Mouse (Mus musculus) mammary gland, adult 2 months (tissue): ENCODE measurements around the gene Apoc2. TPM values are rescaled to one million over a fixed set of nuclear protein-coding genes. Genes with fewer than 3 reads are reported as not detected.

Experiments
- polyA plus RNA-seq: library from polyadenylated mRNA; depleted of rRNA; stranded (reverse); fragments of >200 nt; gene quantifications from 2 replicates; pipeline ENCODE4 v1.2.3, GENCODE M21; 2012; ENCODE audit warnings: low replicate concordance; rRNA removed

Apoc2 gene
- 1.9 and 2.9 TPM in 2 replicates for polyA plus RNA-seq

DNA sequence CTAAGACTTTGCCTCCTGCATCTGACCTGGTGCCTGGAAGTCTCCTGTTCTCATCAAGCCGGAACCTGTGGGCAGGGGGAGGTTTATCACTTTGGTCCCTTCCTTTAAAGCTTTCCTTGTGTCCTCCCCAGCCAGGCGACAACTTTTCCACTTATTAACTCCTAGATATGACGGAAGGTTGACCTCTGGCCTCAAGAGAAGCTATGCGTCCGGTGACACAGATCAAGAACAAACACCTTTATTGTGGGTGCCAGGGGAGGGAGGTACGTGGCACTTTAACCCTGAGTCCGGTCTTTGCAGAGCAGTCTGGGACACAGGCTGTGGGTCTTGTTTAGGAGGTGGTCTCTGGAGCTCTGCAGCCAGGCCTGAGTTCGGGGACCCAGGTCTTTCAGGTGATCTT is at the start of gene Apoc2:
TSS of gene Apoc2 (minus strand) at position 70 of the 400 bp plus-strand sequence.

DNA sequence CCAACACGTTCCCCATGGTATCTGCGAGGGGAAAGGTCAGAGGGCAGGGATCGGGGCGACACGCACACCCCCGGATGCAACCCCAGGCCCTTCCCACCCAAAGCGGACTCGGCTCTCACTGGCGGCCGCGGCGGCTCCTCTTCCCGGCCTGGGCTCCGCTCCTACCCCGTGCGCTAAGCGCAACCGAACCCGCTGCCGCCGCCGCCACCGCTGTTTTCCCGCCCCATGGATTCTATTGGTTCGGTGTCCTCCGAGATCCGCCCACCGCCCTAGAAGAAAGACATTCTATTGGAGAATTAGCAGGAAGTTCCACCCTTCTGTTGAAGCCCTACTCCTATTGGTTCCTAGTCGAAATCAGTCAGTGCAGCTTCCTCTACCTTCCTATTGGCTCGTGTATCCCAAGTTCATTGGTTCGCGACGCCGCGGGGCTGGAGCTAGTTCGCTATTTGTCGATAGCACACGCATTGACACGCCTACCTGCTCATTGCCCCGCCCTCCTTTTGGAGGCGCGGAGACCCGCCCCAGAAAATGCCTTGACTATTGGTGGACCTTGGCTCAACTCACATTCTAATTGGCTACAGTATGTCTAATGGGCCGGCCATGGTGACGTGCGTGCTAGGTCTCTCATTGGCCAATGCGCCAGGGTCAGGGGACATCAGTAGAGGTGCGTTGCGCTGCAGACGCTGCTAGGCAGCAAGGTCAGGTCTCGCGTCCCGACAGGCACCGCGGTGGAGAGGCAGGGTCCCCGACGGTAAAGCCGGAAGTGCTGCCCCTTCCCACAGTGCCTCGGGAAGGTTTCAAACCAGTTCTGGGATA is 37.7 kb upstream of the Apoc2 start, which contains the start of gene Tomm40:
TSS of gene Tomm40 (minus strand) at position 200 of the 816 bp plus-strand sequence.

DNA sequence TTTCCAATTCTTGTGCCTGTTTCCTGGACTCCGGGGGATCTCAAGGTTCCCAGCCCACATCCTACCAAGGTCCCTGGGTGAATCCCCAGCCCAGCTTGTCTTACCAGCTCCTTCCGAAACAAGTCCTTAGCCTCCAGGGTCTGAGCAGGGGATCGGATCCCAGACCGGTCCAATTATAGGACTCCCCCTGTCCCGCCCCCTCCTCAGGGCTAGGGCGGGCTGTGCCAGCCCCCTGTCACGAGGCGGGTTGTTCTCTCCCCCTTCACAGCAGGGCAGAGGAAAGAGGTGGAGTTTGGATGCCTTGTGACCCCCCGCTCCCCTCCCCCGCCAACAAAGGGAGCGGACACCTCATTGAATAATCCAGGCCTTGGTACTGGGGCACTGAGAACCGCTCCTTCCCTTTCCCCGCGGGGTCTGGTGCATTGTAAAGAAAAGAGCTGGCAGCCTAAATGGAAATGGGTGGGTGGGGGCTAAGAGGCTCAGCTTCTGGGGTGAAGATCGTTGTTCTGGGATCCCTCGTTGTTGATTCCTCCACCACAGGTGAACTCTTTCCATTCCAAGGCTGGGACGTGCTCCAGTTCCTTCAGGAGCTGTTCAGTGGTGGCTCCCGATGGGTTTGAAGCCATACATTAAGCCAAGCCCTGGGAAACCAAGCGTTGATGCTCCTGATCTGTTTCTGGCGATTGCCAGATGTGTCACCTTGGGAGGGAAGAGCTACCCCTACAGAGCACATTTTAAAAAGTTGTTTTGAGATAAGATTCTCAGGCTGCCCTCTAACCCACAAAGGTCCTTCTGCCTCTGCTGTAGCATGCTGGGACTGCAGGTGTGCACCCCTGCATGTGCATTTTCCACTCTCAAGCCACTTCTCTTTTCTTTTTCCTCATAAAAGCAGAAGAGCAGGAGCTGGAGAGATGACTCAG is 21.4 kb upstream of the Apoc2 start, which contains the start of gene Apoe:
TSS of gene Apoe (minus strand) at position 282 of the 920 bp plus-strand sequence.

DNA sequence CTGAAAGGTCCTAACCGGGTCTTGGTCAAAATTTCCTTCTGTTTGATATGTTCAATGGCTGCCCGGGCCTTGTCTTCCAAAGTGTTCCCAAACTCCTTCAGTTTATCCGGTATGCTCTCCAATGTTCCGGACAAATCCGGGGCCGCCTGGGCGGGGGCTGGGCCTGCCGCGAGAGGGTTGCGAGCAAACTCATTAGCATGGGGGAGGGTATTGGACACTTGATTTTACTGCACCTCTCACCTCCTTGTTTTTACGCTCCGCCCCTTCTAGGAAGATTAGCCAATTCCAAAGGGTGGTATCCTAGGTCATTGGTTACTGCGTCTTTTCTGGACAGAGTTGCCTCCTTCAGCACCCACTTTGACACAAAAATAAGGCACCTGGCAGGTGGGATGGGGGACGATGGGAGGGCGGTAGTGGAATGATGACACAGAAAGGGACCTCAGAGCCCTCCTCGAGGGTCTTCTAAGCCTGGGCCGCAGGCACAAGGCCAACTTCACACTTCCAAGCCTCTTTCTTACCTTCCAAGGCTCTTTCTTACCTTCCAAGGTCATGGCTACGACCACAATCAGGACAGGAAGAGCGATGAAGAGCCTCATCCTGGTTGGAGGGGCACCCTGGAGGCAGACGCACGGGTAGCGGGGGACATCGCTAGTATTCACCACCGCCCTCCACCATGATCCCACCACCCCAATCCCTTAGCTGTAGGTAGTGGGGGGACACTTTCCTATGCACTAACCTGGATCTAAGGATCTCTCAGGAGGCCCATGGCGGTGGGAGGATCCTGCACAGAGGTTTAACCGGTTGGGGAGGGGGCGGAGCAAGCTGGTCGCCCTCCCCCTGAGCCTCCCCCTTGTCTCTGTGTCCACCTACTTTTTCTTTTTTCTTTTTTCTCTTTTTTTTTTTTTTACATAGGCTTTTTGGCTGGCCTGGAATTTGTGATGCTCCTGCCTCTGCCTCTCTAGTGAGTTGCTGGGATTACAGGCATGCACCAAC is 14.4 kb upstream of the Apoc2 start, which contains the start of gene Apoc1:
TSS of gene Apoc1 (minus strand) at position 788 of the 993 bp plus-strand sequence.

DNA sequence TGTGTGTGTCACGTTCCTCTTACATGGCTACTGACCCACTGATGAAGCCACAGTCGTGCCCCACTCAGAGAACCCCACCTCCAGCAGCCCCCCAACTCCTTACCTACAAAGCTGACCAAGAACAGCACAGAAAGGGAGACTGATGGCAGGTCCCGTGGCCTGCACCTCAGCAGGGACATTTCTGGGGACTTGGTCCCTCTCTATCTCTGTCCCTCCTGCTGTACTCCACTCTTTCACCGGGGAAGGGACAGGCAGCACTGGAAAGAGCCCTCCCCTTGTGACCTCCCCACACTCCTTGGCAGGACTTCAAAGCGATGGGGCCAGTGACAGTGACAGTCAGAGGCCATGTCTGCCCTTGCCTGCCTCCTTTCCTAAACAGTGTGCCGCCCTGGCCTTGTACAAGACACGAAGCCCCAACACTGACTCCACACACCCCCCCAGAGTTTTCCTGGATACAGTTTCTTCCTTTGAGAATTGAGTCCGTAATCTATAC is 3.5 kb upstream of the Apoc2 start, which contains the start of the genes Gm44805 and Apoc4:
TSS of gene Gm44805 (minus strand) at position 222 of the 493 bp plus-strand sequence.
TSS of gene Apoc4 (minus strand) at position 278 of the 493 bp plus-strand sequence.

DNA sequence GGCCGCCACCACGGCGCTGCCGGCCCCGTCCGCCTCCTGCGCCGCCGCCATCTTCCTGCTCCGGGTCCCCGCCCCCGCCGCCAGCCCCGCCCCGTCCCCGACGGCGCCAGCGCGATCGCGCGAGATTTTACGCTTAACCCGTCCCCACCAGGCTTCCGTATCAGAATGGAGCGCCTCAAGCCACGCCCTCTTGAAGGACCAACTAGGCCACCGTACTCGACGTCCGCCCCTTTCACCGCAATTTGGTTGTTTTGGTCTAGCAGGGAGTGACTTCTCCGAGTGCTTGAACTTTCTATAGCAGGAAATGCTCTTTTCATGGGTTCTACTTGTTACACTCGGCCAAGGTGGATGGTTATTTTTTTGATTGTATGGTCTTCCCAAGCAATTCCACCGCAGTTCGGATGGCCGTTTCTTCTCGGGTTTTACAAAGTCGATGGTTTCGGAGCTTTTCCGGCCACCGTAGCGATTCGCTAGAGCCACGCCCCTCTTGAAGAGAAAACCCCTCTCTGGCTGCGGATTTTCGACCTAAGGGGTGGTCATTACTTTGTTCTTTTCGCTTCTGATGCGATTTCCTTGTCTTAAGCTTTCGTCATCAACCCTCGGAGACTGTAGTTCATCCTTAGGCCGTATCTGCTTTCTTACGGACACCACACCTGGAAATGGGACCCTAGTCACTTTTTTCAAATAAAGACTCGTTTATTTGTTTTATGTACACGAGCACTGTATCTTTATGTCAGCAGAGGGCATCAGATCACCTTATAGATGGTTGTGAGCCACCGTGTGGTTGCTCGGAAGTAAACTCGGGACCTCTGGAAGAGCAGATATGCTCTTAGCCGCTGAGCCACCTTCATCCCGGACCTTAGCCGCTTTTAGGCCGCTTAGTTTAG is 12.5 kb downstream of the Apoc2 start, which contains the start of gene Clptm1:
TSS of gene Clptm1 (minus strand) at position 79 of the 887 bp plus-strand sequence.

DNA sequence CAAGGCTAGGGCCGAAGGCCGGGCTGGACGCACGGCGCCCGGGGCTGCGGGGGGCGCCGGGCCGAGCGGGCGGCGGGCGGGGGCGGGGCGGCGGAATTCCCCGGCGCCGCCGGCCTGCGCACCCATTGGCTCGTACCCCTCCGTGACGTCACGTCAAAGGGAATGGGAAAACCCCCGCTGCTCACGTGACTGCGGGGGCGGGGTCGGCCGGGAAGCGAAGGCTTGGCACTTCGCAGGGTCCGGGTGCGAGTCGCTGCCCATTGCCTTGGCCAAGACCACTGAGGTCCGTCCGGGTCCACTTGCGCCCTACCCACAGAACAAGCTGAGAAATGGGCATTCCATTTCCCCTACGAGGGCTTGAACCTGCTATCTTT is 48.4 kb downstream of the Apoc2 start, which contains the start of gene Relb:
TSS of gene Relb (minus strand) at position 78 of the 374 bp plus-strand sequence.

Other genes starting within 250 kb of the Apoc2 start
- 12.6 and 42.6 TPM in 2 replicates for gene Mark4, start 219.1 kb downstream of the Apoc2 start, polyA plus RNA-seq
- gene Exoc3l2, start 214.6 kb downstream of the Apoc2 start, polyA plus RNA-seq, result 6.3 and 7.4 TPM in 2 replicates
- gene Bloc1s3, start 169.6 kb downstream of the Apoc2 start, polyA plus RNA-seq, result 9.1 and 17.1 TPM in 2 replicates
- gene Trappc6a, start 169.5 kb downstream of the Apoc2 start, polyA plus RNA-seq, result 73.4 and 149 TPM in 2 replicates
- 1.9 and 3.3 TPM in 2 replicates for gene Nkpd1, start 160.1 kb downstream of the Apoc2 start, polyA plus RNA-seq
- gene Ppp1r37, start 114.9 kb downstream of the Apoc2 start, polyA plus RNA-seq, result 75.3 and 137 TPM in 2 replicates
- gene Zfp296, start 100.7 kb downstream of the Apoc2 start, polyA plus RNA-seq, result 6.8 and 16.7 TPM in 2 replicates
- gene Gemin7, start 100.3 kb downstream of the Apoc2 start, polyA plus RNA-seq, result 138 and 192 TPM in 2 replicates
- 68.1 and 244 TPM in 2 replicates for gene Clasrp, start 73.5 kb downstream of the Apoc2 start, polyA plus RNA-seq
- 40.8 and 101 TPM in 2 replicates for gene Relb, start 48.5 kb downstream of the Apoc2 start, polyA plus RNA-seq
- 125 and 164 TPM in 2 replicates for gene Clptm1, start 12.9 kb downstream of the Apoc2 start, polyA plus RNA-seq
- gene Gm44805, start 3.5 kb upstream of the Apoc2 start, polyA plus RNA-seq, result 1.0 TPM in 1 of 2 replicates, not detected in the other
- gene Apoc4, start 3.5 kb upstream of the Apoc2 start, polyA plus RNA-seq, result 21.1 TPM in 1 of 2 replicates, not detected in the other
- 50.4 and 58.9 TPM in 2 replicates for gene Apoc1, start 14.7 kb upstream of the Apoc2 start, polyA plus RNA-seq
- gene Apoe, start 21.2 kb upstream of the Apoc2 start, polyA plus RNA-seq, result 2,055 and 4,405 TPM in 2 replicates
- 62.0 and 84.9 TPM in 2 replicates for gene Tomm40, start 37.5 kb upstream of the Apoc2 start, polyA plus RNA-seq
- 45.9 and 65.6 TPM in 2 replicates for gene Nectin2, start 72.5 kb upstream of the Apoc2 start, polyA plus RNA-seq
- gene Bcam, start 93.1 kb upstream of the Apoc2 start, polyA plus RNA-seq, result 135 and 154 TPM in 2 replicates
- gene Cblc, start 118.9 kb upstream of the Apoc2 start, polyA plus RNA-seq, result 19.9 and 20.6 TPM in 2 replicates
- gene Bcl3, start 144.8 kb upstream of the Apoc2 start, polyA plus RNA-seq, result 75.0 and 218 TPM in 2 replicates
- gene Gm19345, start 174.1 kb upstream of the Apoc2 start, polyA plus RNA-seq, result 0.88 and 1.4 TPM in 2 replicates
- gene Ceacam16, start 183.4 kb upstream of the Apoc2 start, polyA plus RNA-seq, result 1.6 and 5.1 TPM in 2 replicates
- gene Ceacam19, start 210.0 kb upstream of the Apoc2 start, polyA plus RNA-seq, result 0.12 and 0.65 TPM in 2 replicates
- gene Pvr, start 243.2 kb upstream of the Apoc2 start, polyA plus RNA-seq, result 12.9 and 18.0 TPM in 2 replicates